Mouse (Mus musculus) layer of hippocampus, postnatal 10 days (tissue): ENCODE data around the gene Tnpo2. TPM values are rescaled to one million over a fixed set of nuclear protein-coding genes. Genes with fewer than 3 reads are reported as not detected.
"Not testable (repeated sequence)": the region's sequence is repeated elsewhere in the genome, so short reads cannot be mapped to it uniquely, and the experiment has no call there.

Source experiments
- DNase-seq, 2 experiments: peaks; one replicate each; pipeline ENCODE4 v3.0.0; 2021; ENCODE audit warnings: low spot score in 2 of 2
- total RNA-seq, 2 experiments: library from RNA; stranded (reverse); gene quantifications; 2 replicates each; pipeline ENCODE4 v1.2.3; 2021

The Tnpo2 gene
- total RNA-seq, 2 experiments from 2014 or later: 125 to 160 TPM

DNA sequence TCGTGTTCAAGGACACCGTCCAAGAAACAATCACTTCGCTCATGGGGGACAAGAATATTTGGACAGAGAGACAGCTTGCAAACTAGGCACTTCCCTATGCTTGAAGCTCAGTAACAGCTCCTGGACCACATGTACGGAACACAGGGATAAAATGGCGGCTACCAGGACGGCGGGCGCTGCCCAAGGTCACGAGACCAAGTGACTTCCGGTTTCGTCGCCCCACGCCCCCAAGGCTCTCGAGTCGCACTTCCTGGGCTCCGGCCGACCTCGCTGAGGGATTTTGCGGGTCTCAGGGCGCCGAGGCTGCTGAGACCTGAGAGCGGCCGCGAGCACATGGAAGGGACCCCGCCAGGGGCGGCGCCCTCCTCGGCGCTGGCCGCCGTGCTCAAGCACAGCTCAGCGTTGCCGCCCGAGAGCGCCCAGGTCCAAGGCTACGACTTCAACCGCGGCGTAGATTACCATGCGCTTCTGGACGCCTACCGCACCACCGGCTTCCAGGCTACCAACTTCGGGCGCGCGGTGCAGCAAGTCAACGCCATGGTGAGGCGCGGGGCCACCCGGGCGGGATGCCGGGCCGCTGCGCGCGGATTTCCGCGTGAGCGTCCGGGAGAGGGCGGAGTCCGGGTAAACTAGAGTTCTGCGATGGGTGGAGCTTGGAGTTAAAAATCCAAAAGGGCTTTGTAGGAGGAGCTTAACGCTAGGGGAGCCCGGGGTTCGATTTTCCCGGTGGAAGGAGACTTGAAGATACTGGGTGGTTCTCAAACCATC lies 35.0 kb downstream of the Tnpo2 start, which contains the start of gene Dhps:
TSS of gene Dhps (plus strand) at position 244 of the 768 bp plus-strand sequence.
- peak; percentile 84 to 90 for DNase-seq

DNA sequence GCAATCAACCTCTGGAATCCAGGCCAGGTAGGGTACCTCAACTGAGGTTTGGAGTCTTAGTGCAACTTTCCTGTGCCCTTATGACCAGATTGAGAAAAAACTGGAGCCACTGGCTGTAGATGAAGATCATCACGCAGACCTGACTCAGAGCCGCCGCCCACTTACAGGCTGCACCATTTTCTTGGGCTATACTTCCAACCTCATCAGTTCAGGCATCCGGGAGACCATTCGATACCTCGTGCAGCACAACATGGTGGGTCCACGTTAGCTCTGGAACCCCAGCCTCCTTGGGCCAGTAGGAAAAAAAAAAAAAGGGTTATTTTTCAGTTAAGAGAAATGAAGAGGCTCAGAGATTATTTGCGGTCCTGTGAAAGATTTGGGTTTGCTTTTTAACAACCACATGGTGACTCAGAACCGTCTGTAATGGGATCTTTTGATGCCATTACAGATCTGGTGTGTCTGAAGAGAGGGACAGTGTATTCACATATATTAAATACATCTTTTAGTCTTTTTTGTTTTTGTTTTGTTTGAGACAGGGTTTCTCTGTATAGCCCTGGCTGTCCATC lies 35.7 kb downstream of the Tnpo2 start:
- DNase-seq: no peak

DNA sequence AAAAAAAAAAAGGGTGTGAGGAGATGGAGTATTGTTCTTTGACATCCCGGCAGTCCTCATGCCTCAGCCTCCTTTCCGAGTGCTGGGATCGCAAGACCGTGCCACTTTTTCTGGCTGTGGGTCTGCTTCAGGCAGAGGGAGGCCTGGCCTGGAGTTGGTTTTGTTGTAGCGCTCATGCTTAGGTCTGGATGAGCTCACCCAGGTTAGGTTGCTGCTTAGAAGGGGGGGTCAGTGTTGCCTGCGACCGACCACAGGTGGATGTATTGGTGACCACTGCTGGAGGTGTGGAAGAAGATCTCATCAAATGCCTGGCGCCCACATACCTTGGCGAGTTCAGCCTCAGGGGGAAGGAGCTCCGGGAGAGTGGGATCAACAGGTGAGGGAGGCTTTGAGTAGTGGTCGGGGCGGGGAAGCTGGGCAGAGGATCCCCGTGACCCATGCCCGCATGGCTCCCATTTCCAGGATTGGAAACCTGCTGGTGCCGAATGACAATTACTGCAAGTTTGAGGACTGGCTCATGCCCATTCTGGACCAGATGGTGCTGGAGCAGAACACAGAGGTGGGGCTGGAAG lies 36.4 kb downstream of the Tnpo2 start:
- no peak for DNase-seq

DNA sequence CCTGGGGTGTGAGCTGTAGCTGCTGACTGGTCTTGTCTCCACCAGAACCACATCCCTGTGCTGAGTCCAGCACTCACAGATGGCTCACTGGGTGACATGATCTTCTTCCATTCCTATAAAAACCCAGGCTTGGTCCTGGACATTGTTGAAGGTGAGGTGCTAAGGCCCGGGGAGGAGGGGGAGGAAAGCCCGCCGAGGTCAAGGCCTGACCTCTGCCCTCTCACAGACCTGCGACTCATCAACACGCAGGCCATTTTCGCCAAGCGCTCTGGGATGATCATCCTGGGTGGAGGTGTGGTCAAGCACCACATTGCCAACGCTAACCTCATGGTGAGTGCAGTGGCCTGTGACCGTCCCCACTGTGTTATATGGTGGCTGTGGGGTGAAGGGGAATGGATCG lies 37.5 kb downstream of the Tnpo2 start:
- no peak for DNase-seq

DNA sequence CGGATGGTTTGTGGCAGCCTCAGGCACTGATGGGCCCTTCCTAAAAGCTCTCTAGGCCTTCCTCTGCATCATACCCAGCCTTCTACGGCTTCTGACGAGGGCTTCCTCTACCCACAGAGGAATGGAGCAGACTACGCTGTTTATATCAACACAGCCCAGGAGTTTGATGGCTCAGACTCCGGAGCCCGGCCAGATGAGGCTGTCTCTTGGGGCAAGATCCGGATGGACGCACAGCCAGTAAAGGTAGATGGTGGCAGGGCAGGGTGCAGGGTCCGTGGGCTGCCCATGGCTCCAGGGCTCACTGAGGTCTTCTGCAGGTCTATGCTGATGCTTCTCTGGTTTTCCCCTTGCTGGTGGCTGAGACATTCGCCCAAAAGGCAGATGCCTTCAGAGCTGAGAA lies 37.9 kb downstream of the Tnpo2 start:
- DNase-seq: no peak

DNA sequence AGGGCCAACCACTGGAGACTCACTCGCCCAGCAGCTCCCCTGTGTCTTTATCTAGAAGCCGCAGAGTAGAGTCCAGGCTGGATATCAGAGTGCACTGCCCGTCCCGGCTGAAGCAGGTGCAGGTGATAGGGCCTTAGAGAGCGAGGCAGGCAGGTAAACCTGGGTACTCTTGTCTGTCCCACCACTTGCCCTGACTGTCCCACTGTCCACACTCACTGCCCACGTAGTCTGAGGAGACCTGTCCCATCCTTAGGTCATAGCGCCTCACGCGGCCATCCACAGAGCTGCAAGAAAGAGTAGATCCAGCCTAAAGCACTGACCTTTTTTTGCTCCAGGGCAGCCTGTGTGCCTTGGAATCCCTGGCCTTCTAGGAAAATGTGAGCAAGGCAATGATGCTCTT lies 39.3 kb downstream of the Tnpo2 start:
- DNase-seq: peak; percentile 48 to 58

DNA sequence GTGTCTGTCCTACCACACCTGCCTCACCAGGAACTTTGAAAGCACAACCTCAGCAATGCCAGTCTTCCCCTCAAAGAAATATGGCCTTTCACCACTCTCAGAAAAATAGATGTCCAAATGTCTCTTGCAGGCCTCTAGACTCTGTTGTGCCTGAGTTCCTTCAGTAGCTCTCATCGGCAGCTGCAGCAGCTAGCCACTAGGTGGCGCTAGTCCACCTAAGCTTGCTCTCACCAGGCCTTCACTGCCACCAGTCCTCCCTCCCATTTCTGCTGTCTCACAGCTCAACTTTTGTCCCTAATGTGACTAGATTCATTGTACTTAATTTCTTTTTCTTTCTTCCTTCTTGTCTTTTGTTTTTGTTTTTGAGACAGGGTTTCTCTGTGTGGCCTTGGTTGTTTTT lies 40.3 kb downstream of the Tnpo2 start:
- peak; percentile 84 to 87 for DNase-seq

DNA sequence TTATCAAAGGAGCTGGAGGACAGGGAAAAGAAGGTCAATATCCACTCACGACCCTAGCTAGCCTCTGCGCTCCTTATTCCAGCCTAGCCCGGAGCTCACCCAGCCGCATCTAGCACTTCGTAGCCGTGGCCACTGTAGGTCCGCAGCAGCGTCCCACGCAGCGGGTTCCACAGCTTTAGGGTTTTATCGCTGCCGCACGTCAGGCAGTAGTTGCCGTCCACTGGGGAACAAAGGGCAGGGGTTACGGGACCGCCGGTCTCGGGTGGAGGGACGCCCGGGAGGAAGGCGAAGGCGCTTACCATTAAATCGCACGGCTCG lies 43.5 kb downstream of the Tnpo2 start:
- DNase-seq: peak in 1 of 2 experiments; percentile 67

DNA sequence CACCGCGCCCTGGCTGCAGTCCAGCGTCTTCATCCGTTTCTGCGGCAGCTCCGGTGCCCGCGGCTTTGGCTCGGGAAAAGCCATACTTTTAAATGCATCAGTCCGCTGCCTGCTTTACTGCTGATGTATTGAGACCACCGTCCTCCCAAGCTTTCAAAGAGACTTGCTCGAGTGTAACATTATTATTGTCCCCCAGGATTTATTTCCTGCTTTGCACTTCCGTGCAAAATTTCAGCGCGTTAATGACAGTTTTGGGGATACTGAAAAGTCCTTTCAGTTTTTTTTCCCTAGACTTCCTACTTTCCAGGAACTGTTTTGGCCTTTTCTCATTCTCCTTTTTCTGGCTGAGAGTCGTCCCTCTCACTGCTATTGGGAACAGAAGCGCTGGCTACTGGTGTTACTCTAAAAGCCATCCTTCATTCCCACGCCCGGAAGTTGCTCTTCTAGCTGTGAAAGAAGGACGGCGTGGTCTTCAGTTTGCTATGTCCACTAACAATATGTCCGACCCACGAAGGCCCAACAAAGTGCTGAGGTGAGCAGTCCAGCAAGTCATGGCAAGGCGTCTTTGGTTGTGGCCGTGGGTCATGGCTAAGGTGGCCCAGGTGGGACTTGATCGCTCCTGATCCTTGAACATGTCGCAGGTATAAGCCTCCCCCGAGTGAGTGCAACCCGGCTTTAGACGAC lies 44.0 kb downstream of the Tnpo2 start, which contains the start of gene Wdr83os:
TSS of gene Wdr83os (plus strand) at position 209 of the 684 bp plus-strand sequence.
- peak; percentile 64 to 68 for DNase-seq

DNA sequence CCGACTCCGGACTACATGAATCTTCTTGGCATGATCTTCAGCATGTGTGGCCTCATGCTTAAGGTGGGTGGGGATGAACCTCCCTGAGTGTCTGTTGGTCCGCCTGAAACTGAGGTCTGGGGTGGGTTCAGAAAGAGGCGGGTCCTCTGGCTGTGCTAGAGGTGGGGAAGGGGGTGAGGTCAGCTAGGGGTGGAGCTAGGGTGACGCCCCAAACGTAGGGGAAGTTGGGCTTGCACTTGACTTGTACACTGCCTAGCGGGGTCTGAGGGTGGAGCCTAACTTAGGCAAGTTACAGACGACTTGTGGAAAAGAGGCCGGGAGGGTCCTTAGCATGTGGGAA lies 44.5 kb downstream of the Tnpo2 start, which contains the start of gene Wdr83:
TSS of gene Wdr83 (minus strand) at position 91 of the 340 bp plus-strand sequence.
- no peak for DNase-seq

DNA sequence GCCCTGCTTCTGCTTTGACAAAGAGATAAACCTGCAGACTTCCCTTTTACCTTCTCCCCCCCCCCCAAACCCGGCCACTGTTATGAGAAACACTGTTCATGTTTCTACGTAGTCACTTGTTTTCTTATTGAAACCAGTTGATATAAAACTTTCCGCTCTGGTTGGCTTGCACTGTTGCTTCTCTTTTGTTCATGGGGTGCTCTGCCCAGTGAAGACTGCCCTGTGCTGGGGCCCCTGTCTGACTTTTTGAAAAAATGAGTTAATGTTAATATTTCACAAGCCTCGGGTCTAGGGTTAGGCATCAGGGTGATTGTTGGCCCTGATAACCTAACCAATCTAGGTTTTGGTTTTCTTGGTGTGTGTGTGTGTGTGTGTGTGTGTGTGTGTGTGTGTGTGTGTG lies 45.5 kb downstream of the Tnpo2 start:
- DNase-seq: not testable (repeated sequence)

DNA sequence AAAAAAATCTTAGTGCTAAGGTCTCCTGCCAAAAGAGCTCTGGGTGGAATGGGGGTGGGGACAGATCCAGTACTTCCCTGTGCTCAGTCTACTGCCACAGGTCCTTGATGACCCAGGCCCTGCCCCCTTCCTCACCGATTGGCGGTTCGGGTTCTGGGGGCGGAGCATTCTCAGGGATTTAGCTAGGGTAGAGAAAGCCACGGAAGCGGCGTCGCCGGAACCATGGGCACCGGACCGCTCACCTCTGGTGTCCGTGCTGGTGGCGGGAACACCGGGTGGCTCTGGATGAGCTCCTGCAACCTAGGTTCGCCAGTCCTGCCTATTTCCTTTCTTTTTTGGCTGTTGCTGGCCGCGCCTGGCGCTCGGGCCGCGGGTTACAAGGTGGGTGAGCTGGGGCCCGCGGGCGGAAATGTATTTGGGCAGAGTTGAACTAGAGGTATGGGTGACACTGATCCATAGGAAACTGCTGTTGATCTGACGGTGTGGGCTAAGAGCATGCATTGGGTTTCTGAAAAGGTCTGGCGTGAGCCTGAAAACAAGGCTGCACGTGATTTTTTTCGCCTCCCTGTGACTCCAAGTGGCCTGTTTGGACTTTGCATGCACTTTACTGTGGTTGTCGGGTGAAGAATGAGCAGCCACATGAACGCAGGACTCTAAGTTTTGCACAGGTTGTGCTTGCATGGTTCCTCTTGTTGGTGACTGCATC lies 46.5 kb downstream of the Tnpo2 start, which contains the start of gene Man2b1:
TSS of gene Man2b1 (plus strand) at position 163 of the 706 bp plus-strand sequence.
- peak; percentile 80 to 85 for DNase-seq

DNA sequence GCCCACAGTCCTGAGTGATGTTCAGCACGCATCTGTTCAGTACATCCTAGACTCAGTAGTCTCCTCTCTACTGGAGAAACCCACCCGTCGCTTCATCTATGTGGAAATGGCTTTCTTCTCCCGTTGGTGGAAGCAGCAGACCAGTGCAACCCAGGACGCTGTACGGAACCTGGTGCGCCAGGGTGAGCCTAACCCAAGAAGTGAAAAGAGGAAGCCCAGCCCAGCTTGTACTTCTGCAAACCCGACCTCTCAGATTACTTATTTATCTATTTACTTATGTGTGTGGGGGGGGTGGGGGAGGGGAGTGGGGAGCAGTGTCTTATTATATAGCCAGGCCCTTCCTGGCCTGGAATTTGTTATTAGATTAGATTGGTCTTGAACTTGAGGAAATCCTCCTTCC lies 47.9 kb downstream of the Tnpo2 start:
- DNase-seq: no peak

DNA sequence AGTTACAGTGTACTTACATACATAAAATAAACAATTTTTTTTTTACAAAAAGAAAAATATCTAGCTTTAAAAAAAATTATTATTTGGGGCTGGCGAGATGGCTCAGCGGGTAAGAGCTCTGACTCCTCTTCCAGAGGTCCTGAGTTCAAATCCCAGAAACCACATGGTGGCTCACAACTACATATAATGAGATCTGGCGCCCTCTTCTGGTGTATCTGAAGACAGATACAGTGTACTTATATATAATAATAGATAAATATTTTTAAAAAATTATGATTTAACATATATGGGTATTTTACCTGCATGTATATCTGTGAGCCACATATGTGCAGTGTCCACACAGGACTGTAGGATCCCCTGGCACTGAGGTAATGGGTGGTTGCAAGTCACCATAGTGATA lies 49.5 kb downstream of the Tnpo2 start:
- DNase-seq: no peak

DNA sequence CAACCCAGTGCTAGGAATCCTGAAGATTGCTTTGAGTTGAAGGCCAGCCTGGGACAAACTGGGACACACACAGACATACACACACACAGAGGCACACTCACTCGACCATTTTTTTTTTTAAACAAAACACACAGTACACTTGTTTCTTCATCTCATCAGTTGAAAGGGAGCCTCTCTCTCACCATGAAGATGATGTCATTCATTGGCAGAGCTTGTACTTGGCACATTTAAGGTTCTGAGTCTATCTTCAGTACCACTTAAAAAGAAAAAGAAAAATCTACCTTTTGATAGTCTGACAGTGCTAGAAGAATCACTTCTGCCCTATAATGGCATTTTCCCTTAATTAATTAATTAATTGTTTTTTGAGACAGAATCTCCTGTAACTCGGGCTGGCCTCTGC lies 52.1 kb downstream of the Tnpo2 start:
- DNase-seq: no peak

DNA sequence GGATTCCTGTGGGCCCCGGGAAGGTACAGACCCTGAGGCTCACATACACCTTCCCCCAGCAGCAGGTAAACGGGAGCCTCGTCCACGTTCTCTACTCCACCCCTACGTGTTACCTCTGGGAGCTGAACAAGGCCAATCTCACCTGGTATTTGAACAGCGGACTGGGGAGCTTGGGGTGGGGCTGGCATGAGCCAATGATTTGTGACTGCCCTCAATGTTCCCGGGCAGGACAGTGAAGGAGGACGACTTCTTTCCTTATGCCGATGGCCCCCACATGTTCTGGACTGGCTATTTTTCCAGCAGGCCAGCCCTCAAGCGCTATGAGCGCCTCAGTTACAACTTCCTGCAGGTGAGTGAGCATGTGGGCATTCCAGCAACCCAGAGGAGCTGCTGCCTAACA lies 54.1 kb downstream of the Tnpo2 start:
- no peak for DNase-seq

DNA sequence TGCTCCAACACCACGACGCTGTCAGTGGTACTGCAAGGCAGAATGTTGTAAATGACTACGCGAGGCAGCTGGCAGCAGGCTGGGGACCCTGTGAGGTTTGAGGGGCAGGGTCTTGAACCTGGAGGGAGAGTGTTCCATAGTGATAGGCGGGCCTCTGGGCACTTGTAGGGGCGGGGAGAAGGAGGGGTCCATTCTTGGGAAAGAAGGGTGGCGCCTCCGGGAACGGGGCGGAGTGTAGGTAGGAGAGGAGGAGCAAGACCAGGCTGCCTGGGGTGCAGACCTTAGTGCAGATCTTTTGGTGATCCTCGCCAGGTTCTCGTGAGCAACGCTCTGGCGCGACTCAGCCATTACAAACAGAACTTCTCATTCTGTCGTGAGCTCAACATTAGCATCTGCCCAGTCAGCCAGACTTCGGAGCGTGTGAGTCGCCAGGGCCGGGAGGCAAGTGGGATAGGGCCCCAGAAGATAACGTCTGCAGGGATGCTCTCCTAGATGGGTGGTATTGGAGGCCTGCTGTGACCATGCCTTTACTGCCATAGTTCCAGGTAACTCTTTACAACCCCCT lies 54.9 kb downstream of the Tnpo2 start:
- no peak for DNase-seq

DNA sequence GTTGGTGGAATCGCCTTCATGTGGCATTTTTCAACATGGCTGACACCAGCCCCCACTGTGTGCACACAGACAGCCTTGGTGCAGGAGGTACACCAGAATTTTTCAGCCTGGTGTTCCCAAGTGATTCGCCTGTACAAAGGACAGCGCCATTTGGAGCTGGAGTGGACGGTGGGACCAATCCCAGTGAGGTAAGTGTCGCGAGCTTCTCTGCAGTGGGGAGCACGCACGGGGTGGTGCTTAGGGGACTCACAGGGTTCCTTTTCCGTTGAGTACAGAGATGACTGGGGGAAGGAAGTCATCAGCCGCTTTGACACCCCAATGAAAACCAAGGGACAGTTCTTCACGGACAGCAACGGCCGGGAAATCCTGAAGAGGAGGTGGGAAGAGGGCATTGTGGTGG lies 58.3 kb downstream of the Tnpo2 start:
- no peak for DNase-seq

DNA sequence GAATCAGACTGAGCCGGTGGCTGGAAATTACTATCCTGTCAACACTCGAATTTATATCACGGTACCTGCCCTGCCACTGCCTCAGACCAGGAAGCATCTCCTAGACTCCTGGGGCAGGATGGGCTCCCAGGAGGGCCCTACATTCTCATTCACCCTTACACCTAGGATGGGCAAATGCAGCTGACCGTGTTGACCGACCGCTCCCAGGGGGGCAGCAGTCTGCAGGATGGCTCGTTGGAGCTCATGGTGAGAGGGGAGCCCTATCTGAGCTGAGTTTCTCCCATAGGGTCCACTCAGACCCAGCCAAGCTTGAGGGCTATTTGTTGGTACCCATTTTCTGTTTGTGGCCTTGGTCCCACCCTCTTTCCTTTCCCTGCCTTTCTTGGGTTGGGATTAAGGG lies 58.9 kb downstream of the Tnpo2 start:
- no peak for DNase-seq

DNA sequence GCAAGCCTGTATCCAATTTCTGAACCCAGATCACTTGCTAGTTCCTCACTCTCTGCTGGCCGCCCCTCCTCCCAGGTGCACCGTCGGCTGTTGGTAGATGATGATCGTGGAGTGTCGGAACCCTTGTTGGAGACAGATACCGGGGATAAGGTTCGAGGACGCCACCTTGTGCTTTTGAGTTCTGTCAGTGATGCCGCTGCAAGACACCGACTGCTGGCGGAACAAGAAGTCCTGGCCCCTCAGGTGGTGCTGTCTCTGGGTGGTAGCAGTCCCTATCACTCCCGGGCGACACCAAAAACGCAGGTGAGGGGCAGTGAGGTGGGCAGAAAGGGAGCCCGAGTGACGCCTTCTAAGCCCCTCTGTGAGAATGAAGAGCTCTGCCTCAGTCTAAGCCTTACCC lies 59.5 kb downstream of the Tnpo2 start:
- no peak for DNase-seq

DNA sequence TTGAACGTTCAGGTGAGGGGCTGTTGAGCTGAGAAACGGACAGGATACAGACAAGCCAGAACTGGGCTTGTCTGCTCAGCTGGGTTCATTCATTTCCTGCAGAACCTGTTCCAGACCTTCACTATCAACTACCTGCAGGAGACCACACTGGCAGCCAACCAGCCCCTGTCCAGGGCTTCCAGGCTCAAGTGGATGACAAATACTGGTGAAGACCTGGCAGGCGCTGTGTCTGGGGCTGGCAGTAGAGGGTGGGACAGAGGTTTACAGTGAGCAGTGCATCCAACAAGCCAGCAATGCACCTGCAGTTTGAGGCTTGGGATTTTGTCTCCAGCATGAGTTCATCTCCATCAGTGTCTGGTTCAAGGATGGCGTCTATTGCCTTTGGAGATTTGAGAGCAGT lies 60.1 kb downstream of the Tnpo2 start:
- no peak for DNase-seq
